In genomic region chr10:70032982-70033381, GRCm38 (mm10) we compare ENCODE assay signal across 13 mouse cellular contexts.
"Had no signal": no experiment of that assay in that cellular context is flagged by ENCODE, and none has a peak within 500 bp of the region (broad histone marks: within the 10 kb centered on the region; RNA-seq: fewer than 3 reads in every experiment).

No protein-coding gene starts in this region.

- H3K27me3 ChIP-seq: kidney, embryonic 15.5 days; limb, embryonic 13.5 days; midbrain, embryonic 13.5 days; neural tube, embryonic 15.5 days had no signal

- H3K9me3 ChIP-seq: kidney, embryonic 15.5 days; limb, embryonic 13.5 days; midbrain, embryonic 13.5 days; neural tube, embryonic 15.5 days had no signal

- H3K4me3 ChIP-seq: kidney, embryonic 15.5 days; left cerebral cortex, adult 2 months; limb, embryonic 13.5 days; midbrain, embryonic 13.5 days; neural tube, embryonic 15.5 days had no signal

- DNase-seq: kidney, adult 2 months; kidney, postnatal 25 days; left cerebral cortex, postnatal 4 days; lung, adult 18-20 months; lung, postnatal 36 days; spleen, adult 18-20 months; thymus, postnatal 14 days had no signal

- H3K9ac ChIP-seq: kidney, embryonic 15.5 days; limb, embryonic 13.5 days; liver, embryonic 14.5 days; midbrain, embryonic 13.5 days; neural tube, embryonic 15.5 days had no signal

- H3K4me1 ChIP-seq: midbrain, embryonic 13.5 days; neural tube, embryonic 15.5 days had no signal

- ATAC-seq: midbrain, embryonic 13.5 days had no signal

- H3K36me3 ChIP-seq: kidney, embryonic 15.5 days; limb, embryonic 13.5 days; midbrain, embryonic 13.5 days; neural tube, embryonic 15.5 days had no signal

- H3K4me2 ChIP-seq: kidney, embryonic 15.5 days; limb, embryonic 13.5 days; midbrain, embryonic 13.5 days; neural tube, embryonic 15.5 days had no signal

- H3K27ac ChIP-seq: kidney, embryonic 15.5 days; left cerebral cortex, adult 2 months; liver, embryonic 14.5 days; midbrain, embryonic 13.5 days; neural tube, embryonic 15.5 days had no signal
